Mouse (Mus musculus): Measurements from ENCODE around the gene Ppp1r12b.

Gene Ppp1r12b

GRCm38 (mm10) chr1:134796076-134796475 lies 159.7 kb downstream of the Ppp1r12b start:
- no peak for DNase-seq (ENCODE audit: low spot score)

GRCm38 (mm10) chr1:134791456-134791855 lies 164.3 kb downstream of the Ppp1r12b start:
- no peak for DNase-seq (ENCODE audit: low spot score)

DNA sequence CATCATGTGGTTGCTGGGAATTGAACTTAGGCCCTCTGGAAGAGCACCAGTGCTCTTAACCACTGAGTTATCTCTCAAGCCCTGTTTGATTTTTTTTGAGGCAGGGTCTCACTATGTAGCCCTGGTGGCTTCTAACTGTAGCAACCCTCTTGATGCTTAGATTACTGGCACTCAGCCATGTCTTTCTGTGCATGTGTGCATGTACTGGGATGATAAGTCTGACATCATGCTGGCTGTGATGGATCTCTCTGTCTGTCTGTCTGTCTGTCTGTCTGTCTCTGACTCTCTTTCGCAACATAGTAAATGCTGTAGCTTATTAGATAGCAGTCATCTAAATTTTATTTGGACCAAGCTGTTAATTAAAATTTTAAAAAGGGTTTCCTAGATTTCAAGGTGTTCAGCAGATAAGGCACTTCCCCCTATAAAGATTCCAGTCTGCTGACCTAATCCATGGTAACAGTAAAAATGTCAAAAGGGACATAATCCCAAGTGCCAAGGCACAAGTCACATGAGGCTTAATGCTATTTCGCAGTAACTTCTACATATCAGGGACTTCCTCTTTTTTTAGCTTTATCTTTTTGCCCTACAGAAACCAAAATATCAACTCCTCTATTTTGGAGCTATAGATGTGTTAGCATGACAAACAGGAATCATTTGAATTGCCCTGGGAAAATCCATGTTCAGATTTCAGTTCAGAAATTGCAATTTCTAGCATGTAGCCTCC lies 164.9 kb downstream of the Ppp1r12b start:
- no peak for DNase-seq (ENCODE audit: low spot score)

DNA sequence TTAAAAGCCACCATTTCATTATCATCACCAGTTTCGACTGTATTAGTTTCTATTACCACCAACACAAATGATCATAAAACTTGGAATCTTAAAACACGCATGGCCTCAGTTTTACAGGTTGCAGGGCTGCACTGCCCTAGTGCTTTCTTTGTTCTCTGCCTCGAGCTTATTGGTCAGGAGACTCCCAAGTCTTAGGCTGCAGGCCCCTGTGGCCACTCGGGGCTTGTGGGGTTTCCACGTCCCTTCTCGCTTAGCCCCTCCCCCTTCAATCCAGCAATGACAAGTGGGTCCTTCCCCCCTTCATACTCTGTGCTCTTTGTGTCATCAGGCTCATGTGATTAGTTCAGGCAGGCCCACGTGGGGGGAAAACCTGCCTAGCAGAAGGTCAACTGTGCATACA lies 167.6 kb downstream of the Ppp1r12b start:
- DNase-seq (ENCODE audit: low spot score): no peak

- DNase-seq (ENCODE audit: low spot score): no peak
These were observed 170.8 kb downstream of the Ppp1r12b start for GRCm38 (mm10) chr1:134784911-134785310.

GRCm38 (mm10) chr1:134784481-134784880 lies 171.3 kb downstream of the Ppp1r12b start:
- DNase-seq (ENCODE audit: low spot score): no peak

GRCm38 (mm10) chr1:134783958-134784357 lies 171.8 kb downstream of the Ppp1r12b start:
- no peak for DNase-seq (ENCODE audit: low spot score)

GRCm38 (mm10) chr1:134782797-134783196 lies 172.9 kb downstream of the Ppp1r12b start:
- DNase-seq (ENCODE audit: low spot score): peak; percentile 70

DNA sequence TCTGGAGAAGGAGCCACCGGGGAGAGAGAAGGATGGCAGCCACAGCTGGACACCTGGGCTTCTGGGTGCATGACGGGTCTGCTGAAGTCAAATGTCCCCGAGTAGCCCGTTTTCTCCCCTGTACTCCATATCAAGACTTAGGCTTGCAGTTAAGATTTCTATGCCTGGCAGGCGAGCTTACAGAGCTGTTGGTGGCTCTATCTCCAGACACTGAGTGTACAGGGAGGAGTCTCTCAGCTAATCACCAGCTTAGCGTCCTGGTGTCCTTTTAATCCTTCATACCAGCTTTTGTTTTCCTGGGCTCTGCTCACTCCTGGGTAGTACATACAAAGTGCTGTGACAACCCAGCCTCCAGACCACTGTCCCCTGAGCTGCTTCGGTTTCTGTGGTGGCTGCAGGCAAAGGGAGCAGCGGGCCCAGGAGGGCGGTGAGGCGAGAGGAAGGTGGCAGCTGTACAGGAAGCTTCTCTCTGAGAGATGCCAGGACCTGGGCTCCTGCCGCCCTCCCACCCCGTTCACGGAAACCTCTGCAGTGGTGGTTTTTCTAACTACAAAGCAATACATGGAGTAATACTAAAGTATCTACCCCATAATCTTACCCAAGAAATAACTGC lies 177.7 kb downstream of the Ppp1r12b start:
- DNase-seq (ENCODE audit: low spot score): no peak

DNA sequence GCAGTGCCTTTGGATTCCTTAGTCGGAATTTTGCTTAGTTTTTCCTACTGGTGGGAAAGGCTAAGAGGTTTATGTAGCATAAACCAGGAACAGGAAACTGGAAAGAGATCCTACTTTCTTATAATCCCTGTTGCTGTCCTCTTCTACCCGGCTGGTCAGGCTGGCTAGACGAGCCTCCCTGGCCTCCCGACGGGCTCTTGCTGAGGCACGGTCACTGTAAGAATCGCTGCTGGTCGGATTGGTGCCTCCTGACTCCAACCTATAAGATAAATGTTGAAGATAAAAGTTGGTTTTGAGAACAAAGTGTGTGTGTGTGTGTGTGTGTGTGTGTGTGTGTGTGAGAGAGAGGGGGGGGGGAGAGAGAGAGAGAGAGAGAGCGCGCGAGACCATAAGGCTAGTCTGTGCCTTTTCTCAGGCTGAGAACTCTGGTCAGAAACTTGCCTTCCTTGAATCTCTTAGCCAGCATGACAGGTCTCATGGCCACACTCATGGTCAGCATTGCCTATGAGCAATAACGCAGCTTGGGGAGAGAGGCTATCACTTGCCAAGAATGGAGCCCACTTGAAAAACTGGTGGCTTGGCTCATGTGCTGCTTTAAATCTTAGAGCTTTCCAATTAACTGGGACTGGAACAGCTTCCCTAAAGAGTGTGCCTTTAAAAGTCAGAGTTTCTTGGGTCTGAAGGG lies 178.4 kb downstream of the Ppp1r12b start:
- DNase-seq (ENCODE audit: low spot score): no peak

DNA sequence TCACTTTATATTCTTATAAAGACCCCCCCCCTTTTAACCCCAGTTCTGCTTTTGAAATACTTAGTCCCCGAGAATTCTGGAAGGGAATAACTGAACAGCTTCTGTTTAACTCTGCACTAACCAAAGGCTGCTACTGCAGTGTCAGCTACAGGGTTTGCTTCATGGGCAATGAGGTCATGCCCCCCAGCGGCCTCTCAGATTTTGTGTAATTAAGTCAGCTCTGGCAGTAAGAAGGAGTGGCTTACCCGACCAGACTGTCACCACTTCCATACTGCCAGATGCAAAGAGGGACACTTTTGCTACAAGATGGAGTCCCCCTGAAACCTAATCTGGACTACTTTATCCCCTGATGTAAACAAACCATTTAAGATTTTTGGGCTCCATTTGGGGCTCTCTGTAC lies 180.1 kb downstream of the Ppp1r12b start:
- no peak for DNase-seq (ENCODE audit: low spot score)

DNA sequence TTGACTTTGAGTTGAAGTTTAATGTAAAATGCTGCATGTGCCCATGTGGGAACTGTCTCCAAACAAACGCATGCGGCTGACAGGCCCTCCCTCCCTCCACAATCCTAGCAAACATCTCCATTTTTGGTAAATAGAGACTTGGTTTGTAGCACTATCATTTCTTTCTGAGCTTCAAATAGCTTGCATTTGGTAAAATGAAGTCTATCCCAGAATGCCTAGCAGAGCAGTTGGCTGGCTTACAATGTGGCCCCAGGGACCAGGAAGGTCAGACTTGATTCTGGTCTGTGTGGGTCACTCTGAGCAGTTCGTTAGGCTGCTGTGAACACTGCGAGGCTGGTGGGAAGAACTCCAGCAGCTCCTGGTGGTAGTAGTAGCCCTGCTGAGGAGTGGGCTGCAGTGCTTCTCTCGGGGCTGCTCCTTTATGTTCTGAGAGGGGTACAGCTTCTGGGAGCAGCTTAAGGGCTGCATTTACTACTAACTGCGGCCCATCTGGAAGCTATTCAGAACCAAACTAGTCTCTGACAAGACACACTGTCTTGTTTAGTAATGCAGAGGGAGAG lies 180.9 kb downstream of the Ppp1r12b start:
- DNase-seq (ENCODE audit: low spot score): no peak

GRCm38 (mm10) chr1:134774247-134774646 lies 181.5 kb downstream of the Ppp1r12b start:
- no peak for DNase-seq (ENCODE audit: low spot score)

DNA sequence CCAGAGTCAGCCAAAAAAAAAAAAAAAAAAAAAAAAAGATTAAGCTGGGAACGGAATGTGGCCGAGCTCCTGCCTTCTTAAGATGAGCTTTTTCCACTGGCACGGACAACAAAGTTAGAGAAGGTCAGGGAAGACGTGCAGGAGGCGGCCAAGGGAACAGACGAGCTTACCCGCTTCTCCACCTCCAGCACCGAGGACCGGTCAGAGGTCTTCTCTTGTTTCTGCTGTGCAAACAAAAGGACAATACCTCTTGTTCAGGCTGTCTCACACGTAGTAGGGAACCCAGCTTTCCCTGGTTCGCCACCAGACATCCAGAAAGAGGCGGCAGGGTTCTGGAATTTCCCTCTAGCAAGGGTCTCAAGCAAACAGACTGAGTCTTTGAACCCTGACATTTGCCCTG lies 182.5 kb downstream of the Ppp1r12b start:
- DNase-seq (ENCODE audit: low spot score): no peak

DNA sequence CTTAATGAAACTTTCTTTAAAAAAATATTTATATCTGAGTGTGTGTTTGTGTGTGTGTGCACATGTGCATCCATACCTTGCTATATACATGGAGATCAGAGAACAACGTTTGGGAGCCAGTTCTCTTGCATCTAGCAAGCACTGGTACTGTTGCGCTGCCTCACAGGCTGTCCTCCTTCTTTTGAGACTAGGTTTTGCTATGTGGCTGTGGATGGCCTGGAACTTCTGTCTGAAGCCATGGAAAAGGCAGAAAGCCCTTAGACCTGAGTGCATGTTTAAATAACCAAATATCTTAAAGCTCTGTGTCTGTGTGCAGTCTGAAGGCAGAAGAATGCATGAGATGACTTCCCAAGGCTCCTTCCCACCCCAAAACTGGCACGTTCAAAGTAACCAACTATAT lies 182.9 kb downstream of the Ppp1r12b start:
- no peak for DNase-seq (ENCODE audit: low spot score)

- DNase-seq (ENCODE audit: low spot score): no peak
These were observed 183.7 kb downstream of the Ppp1r12b start for GRCm38 (mm10) chr1:134771999-134772398.

DNA sequence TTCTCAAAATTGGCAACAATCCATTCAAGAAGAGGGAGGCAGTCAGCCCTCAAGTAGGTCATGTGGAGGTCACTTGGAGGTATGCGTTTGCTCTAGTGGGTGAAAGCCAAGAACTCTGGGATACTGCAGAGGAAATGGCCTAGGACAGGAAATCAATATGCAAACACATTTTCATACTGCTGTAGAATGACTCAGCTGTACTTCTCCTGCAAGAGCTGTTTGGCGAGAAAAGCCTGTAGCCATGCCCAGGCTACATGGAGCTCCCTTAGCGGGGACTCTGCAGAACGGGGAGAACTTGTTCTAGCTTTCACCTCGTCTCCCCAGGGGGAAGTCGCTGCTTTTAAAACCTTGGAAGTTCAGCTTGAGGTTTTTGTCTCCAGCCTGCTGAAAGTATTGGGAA lies 184.4 kb downstream of the Ppp1r12b start:
- no peak for DNase-seq (ENCODE audit: low spot score)

GRCm38 (mm10) chr1:134770312-134770711 lies 185.4 kb downstream of the Ppp1r12b start:
- no peak for DNase-seq (ENCODE audit: low spot score)

DNA sequence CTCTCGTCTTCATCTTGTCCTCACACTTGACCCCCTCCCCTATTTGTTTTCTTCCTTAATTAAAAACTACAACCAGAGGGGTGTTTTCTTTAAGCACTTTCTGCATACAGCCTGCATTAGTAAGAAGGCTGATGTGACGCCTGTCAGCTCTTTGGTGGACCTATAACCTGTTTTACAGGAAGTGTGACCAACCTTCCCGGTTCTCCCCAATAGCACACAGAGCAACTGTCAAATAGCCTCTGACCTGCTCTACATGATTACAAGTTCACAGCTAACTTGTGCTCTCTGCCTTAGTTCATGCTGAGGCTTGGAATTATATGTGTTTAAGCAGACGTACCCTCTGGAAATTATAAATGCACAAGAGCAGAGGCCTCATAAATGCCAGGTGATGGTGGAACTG lies 189.3 kb downstream of the Ppp1r12b start:
- DNase-seq (ENCODE audit: low spot score): no peak

GRCm38 (mm10) chr1:134764831-134765458 lies 190.8 kb downstream of the Ppp1r12b start:
- peak; percentile 77 for DNase-seq (ENCODE audit: low spot score)

DNA sequence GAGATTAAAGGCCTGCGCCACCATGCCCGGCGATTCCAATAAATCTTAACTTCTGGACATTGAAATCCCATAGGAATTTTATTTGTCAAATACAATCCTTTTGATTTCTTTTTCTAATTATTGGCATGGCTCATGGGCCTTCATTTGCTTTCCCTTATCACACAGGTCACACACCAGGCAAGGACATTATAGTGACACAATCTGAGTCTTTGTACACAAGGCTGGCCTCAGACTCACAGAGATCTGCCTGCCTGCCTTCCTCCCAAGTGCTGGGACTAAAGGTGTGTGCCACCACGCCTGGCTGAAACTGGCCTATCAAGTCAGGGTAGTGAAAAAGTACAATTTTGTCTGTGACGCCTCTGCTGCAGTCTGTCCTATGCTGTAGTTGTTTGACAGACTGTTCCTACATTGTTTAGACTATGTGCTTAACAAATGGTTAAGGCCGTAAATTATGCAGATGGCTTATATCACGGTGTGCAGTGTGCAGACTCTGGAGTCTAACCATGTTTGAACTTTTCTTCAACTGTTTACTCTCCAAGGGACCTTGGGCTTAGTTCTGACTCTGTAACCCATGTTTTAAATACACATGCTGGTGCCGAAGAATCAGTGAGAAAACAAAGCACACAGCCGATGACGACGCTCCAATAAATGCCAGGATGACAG lies 191.8 kb downstream of the Ppp1r12b start:
- no peak for DNase-seq (ENCODE audit: low spot score)

GRCm38 (mm10) chr1:134763250-134763649 lies 192.5 kb downstream of the Ppp1r12b start:
- no peak for DNase-seq (ENCODE audit: low spot score)
